Mouse (Mus musculus): ENCODE results near the gene Mtx1.
A peak's percentile ranks its signal among the peaks of the same experiment; 100 is the strongest.

Gene Mtx1

GRCm38 (mm10) chr3:89214681-89215411, 12.0 kb downstream of the Mtx1 start, which contains the start of gene Thbs3:
Thbs3 (plus strand) TSS chr3:89215180.
- DNase-seq (ENCODE audit: extremely low read depth, low read depth, low spot score): no peak

GRCm38 (mm10) chr3:89213803-89214530, 12.9 kb downstream of the Mtx1 start:
- DNase-seq (ENCODE audit: extremely low read depth, low read depth, low spot score): no peak

GRCm38 (mm10) chr3:89210731-89211130, 16.2 kb downstream of the Mtx1 start:
- DNase-seq (ENCODE audit: extremely low read depth, low read depth, low spot score): no peak

- no peak for DNase-seq (ENCODE audit: extremely low read depth, low read depth, low spot score)
Observed at GRCm38 (mm10) chr3:89210162-89210561, 16.7 kb downstream of the Mtx1 start.

GRCm38 (mm10) chr3:89209731-89210130, 17.2 kb downstream of the Mtx1 start:
- no peak for DNase-seq (ENCODE audit: extremely low read depth, low read depth, low spot score)

GRCm38 (mm10) chr3:89208736-89209135, 18.2 kb downstream of the Mtx1 start:
- DNase-seq (ENCODE audit: extremely low read depth, low read depth, low spot score): no peak

- peak; percentile 84 for DNase-seq (ENCODE audit: extremely low read depth, low read depth, low spot score)
Observed at GRCm38 (mm10) chr3:89208075-89208657, 18.7 kb downstream of the Mtx1 start.

- DNase-seq (ENCODE audit: extremely low read depth, low read depth, low spot score): peak; percentile 88
Observed at GRCm38 (mm10) chr3:89206695-89207094, 20.2 kb downstream of the Mtx1 start.

- no peak for DNase-seq (ENCODE audit: extremely low read depth, low read depth, low spot score)
Observed at GRCm38 (mm10) chr3:89206079-89206478, 20.8 kb downstream of the Mtx1 start.

- DNase-seq (ENCODE audit: extremely low read depth, low read depth, low spot score): no peak
Observed at GRCm38 (mm10) chr3:89203142-89203514, 23.8 kb downstream of the Mtx1 start.

- peak; percentile 88 for DNase-seq (ENCODE audit: extremely low read depth, low read depth, low spot score)
Observed at GRCm38 (mm10) chr3:89202253-89203141, 24.4 kb downstream of the Mtx1 start, which contains the start of gene Gba. Gba (plus strand) TSS chr3:89202928.

- no peak for DNase-seq (ENCODE audit: extremely low read depth, low read depth, low spot score)
Observed at GRCm38 (mm10) chr3:89199839-89200238, 27.0 kb downstream of the Mtx1 start.

GRCm38 (mm10) chr3:89195979-89196877, 30.7 kb downstream of the Mtx1 start:
- peak; percentile 77 for DNase-seq (ENCODE audit: extremely low read depth, low read depth, low spot score)

- DNase-seq (ENCODE audit: extremely low read depth, low read depth, low spot score): no peak
Observed at GRCm38 (mm10) chr3:89193853-89194252, 33.0 kb downstream of the Mtx1 start.

GRCm38 (mm10) chr3:89193351-89193750, 33.5 kb downstream of the Mtx1 start:
- no peak for DNase-seq (ENCODE audit: extremely low read depth, low read depth, low spot score)

- no peak for DNase-seq (ENCODE audit: extremely low read depth, low read depth, low spot score)
Observed at GRCm38 (mm10) chr3:89190436-89190835, 36.5 kb downstream of the Mtx1 start.

GRCm38 (mm10) chr3:89188478-89188875, 38.4 kb downstream of the Mtx1 start:
- DNase-seq (ENCODE audit: extremely low read depth, low read depth, low spot score): no peak

- no peak for DNase-seq (ENCODE audit: extremely low read depth, low read depth, low spot score)
Observed at GRCm38 (mm10) chr3:89187690-89188477, 39.0 kb downstream of the Mtx1 start.

- DNase-seq (ENCODE audit: extremely low read depth, low read depth, low spot score): no peak
Observed at GRCm38 (mm10) chr3:89187197-89187596, 39.7 kb downstream of the Mtx1 start.
